Mouse (Mus musculus) lung, postnatal 10 days (tissue): ENCODE measurements around the gene Tmem206.

Experiments used
- DNase-seq: peaks from one replicate; pipeline ENCODE4 v3.0.0; 2021

Gene Tmem206

DNA sequence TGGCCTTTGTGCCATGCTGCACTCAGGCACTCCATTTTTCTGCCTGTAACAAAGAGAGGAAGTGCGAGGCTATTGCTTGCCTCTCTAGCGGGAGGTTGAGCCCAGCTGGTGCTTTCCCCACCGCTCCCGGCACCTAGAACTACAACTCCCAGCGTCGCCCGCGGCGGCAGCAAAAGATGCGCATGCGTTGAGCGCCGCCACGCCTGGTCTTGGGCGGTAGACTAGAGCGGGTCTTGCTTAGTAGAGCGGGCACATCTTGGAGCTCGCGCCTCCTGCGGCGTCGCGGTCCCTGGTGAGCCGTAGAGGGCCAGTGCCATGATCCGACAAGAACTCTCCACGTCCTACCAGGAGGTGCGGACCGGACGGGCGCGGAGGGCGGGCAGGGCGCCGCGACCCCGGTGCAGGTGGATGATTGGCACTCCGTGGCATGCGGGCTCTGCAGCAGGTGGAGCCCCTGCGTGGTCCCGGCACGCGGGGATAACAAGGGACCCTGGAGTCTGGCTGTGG is at the start of gene Tmem206:
TSS of gene Tmem206 (plus strand) at position 187 of the 507 bp plus-strand sequence.
- peak; percentile 97 for DNase-seq

DNA sequence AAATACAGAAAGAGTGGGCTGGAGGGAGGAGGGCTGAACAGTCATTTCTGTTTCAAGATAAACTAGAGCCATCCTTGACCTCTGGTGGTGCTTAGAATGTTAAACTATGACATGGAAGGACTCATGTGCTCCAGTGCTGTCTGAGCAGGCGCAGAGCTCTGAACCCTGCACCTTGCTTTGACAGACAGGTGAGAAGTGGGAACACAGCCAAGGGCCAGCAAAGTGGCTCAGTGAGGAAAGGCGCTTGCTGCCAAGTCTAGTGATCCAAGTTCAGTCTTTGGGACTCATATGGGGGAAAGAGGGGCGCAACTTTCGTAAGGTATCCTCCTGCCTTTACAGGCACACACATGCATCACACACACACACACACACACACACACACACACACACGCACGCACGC is 49.5 kb upstream of the Tmem206 start:
- no peak for DNase-seq

DNA sequence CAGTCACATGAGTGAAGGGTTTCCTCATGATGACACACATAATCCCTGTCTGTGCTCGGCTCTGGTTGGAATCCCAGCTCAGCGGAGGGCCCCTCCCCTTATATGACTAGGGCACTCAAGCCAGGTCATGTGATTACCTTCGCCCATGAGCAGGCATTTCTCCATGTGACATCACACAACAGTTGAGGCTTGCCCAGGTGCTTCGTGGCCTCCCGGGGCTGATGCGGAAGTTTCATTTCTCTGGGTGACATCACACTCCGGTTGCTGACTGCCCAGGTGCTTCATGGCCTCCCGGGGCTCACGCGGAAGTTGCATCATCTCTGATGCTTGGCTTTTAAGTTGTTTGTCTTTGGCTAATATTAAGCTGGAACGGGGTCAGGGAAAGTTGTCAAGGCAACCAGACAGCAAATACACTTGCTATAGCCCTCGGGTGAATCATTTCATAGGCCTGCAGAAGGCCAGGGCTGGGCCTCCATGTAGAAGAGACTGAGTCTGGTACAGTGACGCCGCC is 48.1 kb upstream of the Tmem206 start:
- DNase-seq = peak; percentile 85

DNA sequence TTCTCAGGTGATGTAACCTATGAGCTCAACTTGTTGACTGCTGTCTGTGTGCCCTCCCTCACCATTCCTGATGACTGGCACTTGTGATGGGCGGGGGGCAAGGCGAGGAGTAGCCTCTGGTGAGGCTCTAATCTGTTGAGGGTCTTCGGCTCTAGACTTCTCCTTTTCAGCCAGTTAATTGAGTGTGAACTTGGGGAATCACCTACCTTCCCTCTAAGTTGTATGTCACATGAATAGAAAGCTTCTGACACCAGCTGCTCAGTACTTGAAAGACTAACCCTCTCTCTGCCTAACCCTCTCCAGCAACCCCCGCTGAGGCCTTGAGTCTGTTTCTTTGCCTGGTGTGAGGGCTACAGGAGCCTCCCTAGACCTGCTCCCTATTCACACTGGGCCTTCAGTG is 47.4 kb upstream of the Tmem206 start:
- no peak for DNase-seq

DNA sequence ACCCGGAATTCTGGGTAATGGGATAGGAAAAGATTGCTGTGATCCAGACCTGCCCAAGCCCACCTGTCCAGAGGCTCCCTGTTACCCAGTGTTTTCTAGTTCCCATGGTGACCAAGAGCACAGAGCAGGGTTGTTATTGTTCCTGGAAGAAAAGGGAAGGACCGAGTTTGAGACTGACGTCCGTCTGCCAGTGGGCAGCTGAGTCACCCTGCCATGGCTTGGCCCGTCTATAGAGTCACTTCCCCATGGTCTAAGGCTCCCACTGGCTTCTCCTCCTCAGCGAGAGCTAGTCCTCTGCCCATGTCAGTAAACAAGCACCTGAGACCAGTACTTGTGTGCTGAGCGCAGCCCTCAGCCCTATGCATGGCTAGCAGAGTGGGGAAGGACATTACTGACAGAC is 44.5 kb upstream of the Tmem206 start:
- DNase-seq = no peak

DNA sequence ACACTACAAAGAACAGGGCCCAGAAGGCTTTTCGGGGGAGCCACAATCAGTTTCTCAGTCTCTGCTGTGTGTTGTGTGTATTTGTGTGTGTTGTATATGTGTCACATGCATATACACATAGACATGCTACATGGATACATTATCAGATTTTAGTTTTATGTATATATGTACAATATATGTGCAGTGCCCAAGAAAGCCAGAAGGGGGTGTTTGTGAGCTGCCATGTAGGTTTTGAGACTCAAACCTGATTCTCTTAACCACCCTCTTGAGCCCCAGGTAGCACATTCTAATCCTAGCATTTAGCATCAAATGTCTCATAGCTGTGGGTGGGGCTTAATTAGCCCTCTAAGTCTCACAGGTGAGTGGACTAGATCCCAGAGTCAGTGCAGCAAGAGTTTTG is 43.4 kb upstream of the Tmem206 start:
- DNase-seq = no peak

DNA sequence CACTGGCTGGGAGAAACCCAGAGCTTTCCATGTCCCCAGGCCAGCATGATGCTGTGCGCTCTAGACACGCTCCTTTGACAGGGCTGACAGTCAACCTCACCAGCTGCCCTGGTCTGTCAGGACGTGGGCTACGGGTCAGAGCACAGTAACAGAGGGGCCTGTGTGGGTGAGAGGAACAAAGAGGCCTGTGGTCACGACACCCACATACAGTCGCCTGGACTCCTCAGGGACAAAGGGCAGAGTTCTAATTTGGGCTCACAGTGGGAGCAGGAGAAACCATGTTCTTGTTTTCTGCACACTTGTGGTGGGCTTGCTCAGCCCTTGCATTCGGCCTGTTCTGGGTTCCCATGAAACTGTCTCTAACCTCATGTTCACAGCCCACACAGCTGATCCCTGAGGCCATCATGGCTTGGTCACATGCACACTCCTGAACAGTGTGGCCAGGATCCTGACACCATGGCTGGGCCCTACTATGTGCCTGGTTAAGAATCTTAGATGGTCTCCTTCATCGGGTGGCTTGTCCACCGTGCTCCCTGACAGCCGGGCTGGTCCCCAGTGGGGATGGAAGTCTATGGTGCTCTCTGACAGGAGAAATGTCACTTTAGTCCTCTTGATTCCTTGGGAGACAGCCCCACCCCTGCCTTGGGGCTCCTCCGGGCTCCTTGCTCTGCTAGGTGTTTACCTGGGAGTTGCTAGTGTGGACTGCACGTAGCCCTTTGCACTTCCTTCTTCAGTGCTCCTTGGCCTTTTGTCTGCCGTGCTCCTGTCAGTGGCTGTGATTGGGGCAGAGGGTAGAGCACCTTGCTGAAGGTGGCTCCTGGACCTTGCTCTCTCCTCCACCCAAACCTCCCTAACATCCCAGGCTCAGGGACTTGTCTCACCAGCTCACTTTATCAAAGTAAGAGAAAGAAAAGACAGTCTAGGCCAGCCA is 42.3 kb upstream of the Tmem206 start:
- DNase-seq = no peak

DNA sequence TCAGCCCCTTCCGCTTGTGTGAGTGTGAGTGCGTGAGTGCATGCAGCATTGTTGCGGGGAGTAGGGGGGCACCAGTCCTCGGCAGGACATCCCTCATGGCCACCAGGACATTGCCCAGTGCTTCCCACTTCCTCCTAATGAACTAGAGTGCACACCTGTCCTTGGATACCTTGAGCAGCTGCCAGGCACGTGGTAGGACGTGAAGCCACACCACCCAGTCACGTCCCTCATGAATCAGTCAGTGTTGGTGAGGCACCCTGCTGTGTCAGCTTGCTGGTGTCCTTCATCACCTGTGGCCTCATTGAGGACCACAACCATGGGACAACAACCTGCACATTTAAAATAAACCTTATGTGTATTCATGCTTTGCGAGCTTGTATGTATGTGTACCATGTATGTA is 41.2 kb upstream of the Tmem206 start:
- no peak for DNase-seq

DNA sequence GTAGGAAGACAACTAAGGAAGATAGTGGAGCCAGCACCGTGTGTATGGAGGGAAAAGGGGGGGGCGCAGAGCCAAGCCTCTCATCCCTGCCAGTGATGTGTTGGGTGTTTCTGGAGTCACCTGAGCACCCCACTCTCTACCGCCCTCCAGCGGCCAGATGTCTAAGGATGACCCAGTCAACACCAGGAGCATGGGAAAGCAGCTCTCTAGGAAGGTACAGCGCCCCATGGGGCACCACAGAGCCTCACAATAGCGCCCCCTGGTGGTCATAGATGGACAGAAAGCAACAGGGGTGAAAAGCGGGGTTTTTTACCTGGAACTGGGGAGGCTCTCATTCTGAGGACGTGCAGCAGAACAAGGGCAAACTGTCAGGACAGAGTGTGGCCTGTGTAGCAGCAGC is 37.0 kb upstream of the Tmem206 start:
- DNase-seq = peak; percentile 81

DNA sequence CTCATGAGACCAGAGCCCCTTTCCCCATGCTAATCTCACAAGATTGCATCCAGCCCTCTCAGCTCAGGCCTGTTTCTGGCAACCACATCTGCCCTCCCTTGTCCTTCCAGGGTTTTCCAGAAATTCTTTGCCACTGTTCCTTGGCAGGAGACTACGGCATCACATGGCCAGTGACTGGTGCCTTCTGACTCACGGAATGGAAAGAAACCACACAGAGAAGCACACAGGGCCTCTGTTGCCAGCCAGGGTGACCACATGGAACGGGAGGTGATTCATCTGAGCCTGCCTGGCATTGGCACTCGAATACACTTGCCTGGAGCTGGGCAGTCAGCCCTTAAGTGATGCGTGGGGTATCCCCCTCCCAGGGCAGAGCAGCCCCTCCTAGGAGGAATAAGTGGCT is 33.4 kb upstream of the Tmem206 start:
- DNase-seq = peak; percentile 72

DNA sequence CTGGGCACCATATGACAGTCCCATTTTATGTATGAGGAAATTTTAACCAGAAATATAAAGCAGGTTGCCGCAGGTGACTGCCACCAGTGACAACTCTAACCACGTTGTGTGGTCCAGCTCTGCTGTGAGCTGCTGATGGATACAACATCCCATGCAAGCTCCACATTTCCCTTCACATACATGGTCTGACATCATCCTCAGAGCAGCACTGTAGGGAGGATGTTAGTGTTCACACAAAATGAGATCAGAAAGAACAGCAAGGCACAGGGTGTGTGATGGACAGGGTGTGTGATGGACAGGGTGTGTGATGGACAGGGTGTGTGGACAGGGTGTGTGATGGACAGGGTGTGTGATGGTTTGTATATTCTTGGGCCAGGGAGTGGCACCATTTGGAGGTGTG is 32.7 kb upstream of the Tmem206 start:
- no peak for DNase-seq

DNA sequence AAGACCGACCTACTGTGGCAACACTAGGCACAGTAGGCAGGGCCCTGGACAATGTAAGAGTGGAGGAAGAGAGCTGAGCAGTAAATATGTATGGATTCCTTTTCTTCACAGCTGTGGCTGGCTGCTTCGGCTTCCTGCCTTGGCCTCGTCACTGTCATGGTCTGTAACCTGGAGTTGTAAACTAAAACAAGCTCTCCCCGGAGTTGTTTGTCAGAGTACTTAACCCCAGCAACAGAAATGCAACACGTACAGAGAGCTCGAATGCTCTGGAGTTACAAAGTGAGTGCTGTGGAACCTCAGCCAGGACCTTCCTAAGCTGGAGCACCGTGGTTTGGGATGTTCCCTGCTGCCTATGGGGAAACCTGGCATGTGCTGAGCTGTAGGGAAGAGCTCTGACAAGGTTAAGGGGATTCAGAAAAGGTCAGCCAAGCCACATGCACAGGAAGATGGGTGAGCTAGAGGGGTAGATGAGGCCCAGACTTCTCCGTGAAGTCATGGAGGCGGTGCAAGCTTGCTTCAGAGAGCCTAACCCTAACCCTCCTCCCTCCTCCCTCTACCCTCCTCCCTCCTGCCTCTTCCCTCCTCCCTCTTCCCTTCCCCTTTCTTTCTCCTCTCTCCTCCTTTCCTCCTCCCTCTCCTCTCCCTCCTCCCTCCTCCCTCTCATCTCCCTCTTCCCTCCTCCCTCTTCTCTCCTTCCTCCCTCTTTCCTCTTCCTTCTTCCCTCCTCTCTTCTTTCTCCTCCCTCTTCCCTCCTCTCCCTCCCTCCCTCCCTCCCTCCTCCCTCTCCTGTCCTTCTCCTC is 31.5 kb upstream of the Tmem206 start:
- DNase-seq = no peak

DNA sequence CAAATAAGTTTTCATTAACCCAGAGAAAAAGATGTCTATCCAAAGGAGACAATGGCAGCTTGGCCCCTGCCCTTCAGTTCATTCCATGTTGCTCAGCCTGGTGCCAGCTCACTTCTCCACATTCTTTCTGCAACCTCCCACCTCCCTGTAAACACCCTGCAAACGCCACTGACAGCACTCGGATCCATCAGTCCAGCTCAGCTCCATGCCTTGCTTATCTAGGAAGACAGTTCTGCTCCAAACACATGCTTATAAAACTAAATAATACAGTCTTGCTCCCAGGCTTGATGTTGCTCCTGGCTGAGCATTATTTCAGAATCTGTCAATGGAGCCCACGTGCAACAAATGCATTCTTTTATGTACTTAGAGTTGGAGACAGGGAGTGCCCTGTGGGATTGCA is 29.9 kb upstream of the Tmem206 start:
- no peak for DNase-seq

DNA sequence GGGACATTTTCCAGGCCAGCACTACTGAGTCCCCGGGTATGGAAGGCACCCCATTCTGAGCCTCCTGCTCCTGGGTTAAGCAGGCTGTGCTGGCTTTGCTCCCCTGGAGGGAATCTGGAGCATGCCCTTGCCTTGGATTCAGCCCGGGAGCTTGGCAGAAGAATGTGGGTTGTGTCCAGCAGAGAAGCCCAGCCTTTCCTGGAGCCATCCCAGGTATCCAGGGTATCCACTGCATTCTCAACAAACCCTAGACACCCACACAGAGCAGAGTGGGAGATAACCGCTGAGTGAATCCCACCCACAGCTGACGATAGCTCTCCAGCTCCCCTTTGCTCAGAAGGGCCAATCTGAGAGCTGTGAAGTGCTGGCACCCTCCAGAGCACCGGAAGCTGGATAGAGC is 29.3 kb upstream of the Tmem206 start:
- peak; percentile 82 for DNase-seq

DNA sequence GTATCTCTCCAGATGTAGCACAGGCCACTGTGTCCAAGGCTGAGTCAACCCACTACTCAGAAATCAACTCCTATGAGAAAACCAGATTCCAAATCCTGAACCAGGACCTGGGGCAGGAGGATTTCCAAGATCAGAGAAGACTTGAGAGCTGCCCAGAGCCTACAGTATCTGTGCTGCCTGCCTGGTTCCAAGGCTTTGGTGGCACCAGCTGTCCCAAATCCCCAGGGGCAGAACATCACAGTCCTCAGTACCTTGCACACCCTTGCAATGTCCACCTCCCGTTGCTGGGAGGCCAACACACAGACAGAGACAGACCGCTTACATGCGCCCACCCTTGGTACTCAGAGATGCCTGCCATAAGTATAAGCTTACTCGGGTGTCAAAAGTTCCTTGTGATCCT is 27.4 kb upstream of the Tmem206 start:
- DNase-seq = no peak

DNA sequence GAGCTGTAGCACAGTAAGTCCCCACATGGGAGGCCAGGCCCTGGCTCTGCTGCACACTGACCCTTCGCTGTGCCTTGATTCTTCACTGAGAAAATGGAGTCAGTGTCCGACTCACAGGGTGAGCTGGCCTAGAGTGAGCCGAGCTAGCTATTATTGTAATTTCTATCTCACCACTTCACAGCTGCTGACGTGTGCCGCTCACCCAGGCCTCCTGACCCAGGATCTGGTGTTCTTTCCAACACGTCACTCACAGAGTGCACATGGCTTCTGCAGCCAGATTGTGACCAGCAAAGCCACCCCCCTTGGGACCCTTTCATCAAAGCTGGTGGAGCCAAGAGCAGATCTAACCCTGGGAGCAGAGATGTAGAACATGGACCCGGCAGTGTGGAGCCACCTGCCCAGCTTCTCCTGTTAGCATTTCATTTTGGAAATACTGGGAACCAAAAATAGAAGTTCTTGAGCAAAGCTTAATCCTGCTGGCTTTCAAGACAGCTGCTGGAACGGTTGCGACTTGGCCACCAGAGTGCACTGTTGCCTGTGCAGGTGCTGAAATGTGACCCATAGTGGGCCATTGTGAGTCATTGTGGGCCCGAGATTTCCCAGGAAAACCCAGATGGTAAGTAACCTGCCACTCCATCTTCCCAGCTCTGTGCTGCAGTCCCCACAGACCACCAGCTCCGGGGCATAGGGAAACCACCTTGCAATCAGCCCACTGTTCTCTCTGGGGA is 26.3 kb upstream of the Tmem206 start:
- peak; percentile 66 for DNase-seq

DNA sequence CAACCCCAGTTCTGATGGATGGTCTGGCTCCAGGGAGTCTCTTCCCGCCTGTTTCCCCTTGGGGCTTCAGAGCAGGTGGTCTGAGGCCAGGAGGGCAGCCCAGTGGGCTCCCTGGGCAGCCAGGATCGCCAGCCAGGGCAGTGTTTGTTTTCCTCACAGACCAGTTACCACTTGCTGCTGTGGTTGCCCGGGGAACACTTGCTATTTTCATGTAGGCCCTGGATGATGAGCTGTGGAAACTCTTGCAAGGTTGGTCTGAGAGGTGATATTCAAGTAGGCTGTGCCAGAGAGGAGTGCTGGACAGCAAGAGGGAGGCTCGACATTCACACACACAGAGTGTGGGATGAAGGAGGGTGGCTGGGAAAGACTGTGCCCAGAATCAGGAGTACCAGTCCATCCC is 23.8 kb upstream of the Tmem206 start:
- DNase-seq = no peak

DNA sequence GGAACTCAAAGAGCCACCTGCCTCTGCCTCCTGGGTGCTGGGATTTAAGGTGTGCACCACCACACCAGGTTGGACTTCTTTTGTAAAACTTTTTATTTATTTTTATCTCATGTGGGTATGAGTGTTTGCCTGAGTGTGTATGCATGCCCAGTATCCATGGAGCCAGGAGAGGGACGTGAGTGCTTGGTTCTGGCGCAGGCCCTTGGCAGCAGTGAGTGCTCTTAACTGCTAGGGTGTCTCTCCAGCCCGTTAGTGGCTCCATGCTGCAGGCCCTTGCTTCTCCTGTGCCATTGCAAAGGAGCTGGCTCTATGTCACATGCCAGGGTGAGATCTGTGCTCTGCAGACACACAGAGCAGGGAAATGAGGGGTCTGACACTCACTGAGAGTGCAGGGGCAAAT is 22.0 kb upstream of the Tmem206 start:
- DNase-seq = peak; percentile 44

DNA sequence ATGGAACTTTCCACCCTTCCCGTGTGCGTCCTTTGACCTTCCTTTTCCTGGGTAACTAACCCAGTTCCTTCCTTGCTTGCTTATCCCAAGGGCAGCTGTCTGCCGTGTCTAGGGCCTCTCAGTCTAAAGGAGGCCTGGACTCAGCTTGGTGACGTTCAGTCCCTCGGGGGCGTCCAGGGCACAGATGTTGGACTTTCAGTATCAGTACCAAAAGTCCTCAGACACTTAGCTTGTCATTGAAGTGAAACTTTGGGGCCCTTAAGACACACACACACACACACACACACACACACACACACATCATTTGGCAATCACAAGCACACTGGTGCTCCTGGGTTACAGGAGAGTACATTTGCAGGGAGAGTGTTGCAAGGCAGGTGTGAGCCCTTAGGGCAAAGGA is 21.5 kb upstream of the Tmem206 start:
- no peak for DNase-seq

DNA sequence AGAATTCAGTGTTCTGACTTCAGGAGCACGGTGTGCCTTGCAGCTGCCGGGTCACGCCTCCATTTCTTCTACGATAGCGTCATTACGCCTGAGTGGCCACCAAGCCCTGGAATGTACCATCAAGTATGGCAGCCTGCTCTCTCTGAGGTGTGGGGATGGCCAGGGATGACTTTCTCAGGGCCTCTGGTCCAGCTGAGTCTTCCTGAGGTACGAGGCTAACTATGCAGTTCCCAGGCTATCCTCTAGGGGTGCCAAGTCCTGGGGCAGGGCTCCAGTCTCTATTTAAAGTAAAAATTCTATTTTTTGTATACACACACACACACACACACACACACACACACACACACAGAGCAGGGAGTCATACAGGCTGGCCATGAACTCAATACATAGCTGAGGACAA is 20.1 kb upstream of the Tmem206 start:
- DNase-seq = peak; percentile 42

DNA sequence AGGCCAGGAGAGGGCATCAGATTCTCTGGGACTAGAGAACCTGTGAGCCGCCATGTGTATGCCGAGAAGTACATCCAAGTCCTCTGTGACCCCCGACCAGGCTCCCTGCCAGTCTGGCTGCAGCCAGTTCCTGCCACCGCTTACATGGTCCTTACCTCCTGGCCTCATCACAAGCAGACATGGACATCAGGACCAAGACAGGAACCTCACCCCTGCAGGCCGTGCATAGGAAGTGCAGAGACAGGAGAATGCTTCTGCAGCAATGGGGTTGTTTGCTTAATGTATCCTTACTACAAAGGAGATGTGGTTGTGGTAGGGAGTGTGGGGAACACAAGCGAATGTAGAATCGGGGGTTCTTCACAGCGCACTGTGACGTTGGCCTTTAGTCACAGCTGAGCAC is 19.4 kb upstream of the Tmem206 start:
- no peak for DNase-seq

DNA sequence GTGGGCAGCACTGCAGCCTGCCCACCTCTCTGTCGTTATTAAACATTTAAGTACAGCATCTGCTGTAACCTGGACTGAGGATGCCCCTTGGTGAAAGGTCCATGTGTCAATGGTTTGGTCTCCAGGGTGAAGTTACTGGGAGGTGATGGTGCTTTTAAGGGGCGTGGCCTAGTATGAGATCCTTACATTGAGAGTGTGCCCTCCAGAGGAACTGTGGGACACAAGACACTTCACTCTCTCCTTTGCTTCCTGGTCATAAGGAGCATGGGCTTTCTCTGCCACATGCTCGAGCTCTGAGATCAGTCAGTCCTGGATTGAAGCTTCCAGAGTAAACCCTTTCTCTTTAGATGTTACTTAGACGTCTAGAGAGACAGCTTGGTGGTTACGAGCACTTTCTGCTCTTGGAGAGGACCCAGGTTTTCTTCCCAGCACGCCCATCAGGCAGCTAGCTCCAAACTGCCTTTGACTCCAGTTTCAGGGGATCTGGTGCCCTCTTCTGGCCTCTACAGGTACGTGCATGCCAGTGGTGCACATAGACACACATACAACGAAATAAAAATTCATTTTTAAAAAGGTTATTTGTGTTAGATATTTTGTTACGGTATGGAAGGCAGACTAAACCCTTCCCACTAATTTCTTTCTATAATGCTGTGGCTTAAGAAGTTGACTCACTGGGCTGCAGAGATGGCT is 17.8 kb upstream of the Tmem206 start:
- DNase-seq = no peak
